Mouse (Mus musculus) mouse embryonic stem cell (cell line): ENCODE measurements around the gene Ctnnbip1.

ENCODE experiments used
- in situ Hi-C, 2 experiments: fragments of 300-500 bp; cut with MboI; formaldehyde crosslinking; loops; 1 replicate in 1 of 2; 3 replicates in 1 of 2; pipeline ENCODE4 v1.14.3; 2019 to 2020; ENCODE audit warnings: low sequenced_read_pairs in 2 of 2, low pct_unique_long_range_greater_than_20kb in 1 of 2, mixed read lengths in 1 of 2; ENCODE audit not compliant: unreplicated experiment in 1 of 2

Ctnnbip1 gene

DNA sequence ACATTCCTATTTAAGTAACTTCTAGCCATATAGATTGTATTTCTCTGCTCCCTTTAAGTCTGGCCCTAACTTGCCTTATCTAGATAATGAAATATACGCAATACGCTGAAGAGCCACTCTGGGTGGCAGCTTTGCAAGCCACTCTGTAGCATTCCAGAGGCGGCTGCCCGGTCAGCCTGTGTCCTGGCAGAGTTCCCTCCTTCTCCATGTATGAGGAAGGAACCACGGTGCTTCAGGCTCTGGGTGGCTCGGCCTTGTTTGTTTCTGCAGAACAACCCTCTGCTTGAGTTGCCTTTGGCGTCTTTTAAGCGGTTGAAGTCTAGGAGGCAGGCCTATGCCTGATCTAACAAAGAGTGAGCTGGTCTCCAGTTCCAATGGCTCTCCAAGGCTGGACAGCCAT is 54.8 kb downstream of the Ctnnbip1 start:
- in situ Hi-C loops, result no loop called here

DNA sequence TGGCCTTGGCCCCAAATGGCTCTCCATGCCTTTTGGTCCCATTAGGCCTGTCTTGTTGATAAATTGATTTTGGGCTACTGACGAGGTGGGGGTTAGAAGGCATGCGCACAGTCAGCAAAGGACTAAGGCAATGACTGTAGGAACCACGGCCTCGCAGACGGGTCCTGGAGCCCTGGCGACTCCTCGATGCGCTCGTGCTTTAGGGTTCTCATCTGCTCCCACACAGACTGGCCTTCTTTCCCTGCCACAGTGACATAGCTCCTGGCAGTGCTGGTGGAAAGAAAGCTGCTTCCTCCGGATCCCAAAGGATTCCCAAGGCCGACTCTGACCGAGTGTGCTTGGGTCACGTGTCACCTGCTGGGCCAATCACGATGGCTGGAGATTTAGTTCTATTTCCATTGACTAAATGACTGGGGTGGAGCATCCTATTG is 56.4 kb downstream of the Ctnnbip1 start:
- in situ Hi-C loops, result no loop called here

DNA sequence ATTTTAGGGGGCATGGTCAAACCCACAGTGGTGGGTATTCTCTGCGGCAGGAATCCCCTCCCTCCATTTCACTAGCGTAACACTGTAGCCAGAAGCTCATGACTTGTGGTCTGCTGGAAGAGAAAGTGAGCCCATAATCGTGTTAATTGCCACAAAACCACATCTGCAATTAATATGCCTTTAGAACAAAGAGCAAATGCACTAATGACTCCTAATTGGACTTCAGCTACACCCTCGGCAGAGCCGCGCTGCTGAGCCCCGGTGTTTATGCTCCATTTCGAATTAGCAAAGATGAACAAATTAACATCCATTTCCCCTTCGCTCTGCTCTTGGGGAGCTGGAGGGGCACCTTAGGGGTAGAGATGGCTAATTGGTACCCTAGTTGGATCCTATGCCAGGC is 58.0 kb downstream of the Ctnnbip1 start:
- in situ Hi-C loops, result no loop called here

DNA sequence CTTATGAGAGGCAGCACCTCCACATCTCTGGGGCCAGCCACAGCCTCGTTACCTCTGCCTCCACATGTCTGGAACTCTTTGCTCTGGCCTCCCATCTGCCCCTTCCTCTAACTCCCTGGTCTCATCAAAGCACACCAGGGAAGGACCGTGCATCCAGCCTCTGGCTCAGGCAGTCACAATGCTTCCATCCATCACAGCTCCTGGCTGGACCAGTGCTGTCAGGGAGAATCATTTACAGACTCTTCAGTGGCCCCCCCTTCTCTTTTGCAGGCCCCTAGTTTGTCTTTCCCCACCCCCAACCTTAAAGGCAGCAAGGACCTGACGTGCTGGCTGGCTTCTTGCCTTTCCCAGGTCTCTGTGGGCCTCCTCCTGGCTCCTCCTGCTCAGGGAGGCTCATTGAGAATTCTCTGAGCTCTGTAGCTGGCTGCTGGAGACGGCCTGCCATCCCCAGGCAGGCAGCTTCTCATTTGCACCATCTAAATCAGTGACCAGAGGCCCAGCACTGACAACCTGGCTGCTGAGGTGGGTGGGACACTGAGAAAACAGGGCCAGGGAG is 59.0 kb downstream of the Ctnnbip1 start:
- in situ Hi-C loops, result no loop called here

DNA sequence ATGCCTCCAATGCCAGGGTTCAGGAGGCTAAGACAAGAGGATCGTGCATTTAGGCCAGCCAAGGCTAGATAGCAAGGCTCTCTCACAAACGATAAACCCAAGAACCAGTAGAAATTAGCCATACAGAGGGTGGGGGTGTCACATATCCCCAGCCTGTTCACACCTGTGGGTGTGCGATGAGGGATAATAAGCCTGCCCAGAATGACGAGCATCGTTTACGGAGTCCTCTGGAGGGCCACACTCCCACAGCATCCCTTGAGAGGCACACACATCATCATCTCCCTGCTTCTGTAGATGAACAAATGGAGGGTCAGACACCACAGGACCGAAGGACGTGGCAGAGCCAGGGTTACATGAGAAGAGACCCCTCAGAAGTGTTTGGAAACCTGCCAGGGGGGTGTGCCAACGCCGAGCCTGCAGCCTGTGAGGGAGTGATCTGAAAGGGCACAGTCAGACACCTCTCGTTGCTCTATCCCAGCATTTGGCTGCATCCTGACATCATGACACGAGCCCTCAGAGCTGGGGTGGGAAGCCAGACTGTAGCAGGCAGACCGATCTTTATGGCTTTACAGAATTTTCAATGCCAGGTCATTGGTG is 60.1 kb downstream of the Ctnnbip1 start:
- in situ Hi-C loops, result no loop called here

DNA sequence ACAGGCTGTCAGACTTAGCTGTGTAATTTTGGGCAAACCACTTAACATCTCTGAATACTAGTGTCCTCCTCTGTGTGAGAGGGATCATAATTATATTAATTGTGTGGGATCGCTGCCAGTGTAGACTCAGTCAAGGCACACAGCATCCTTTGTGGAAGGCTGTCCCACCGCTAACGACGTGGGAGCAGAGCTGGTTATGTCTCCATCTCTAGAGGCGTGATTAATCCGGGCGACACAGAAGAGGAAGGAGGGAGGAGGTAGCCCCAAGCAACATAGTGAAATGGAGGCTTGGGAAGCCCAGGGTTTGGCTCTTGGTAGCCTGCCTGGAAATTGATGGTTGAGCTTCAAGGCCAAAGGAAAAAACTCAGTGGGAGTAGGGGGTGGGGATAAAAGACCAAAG is 60.8 kb downstream of the Ctnnbip1 start:
- in situ Hi-C loops, result no loop called here

DNA sequence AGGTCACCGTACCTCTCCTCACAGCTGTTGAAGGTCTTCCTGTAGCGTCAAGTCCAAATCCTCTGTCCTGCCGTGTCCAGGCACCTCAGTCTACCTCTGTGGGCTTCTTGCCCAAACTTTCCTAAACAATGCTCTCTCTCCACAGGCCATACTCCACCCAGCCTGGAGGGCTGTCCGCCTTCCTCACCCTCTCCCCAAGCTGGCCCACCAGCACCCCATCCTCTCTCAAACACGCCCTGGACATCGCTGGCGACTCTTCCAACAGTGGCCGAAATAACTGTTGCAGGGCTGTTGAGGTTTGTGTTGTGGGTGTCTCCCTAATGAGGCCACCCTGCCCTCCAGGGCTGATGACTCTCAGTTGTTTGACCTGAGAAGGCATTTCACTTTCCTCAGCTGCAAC is 67.2 kb downstream of the Ctnnbip1 start:
- in situ Hi-C loops, result no loop called here

DNA sequence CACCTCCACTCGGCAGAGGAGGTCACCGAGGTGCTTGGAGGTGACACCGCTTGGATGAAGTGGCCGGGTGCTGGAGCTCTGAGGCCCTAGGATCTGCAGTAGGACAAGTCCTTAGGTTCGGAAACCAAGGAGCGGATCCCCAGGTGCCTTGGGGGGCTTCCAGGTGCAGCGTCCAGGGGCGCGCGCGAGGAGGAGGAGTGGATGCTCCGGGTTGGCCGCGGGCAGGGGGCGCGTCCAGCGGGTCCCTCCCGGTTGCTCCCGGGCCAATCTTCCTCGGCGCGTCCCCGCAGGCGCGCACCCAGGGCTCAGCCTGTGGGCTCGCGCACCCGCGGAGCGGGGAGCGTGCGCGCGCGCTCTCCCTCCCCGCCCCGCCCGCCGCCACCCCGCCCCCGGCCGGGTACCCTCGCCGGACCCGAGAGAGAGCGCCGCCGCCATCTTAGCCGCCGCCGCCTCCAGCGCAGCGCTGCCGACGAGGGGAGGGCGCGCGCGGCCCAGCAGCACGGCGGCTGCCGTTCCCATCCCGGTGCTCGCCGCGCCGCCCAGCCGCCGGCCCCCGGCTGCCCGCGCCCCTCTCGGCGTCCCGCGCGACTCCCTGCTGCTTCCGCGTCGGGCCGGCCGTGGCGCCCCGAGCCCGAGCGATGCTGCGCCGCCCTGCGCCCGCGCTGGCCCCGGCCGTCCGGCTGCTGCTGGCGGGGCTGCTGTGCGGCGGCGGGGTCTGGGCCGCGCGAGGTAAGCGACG is 68.2 kb downstream of the Ctnnbip1 start, which contains the start of gene Clstn1:
Gene Clstn1 (plus strand): TSS at position 425 of the 739 bp plus-strand sequence.
- in situ Hi-C loops, result no loop called here

DNA sequence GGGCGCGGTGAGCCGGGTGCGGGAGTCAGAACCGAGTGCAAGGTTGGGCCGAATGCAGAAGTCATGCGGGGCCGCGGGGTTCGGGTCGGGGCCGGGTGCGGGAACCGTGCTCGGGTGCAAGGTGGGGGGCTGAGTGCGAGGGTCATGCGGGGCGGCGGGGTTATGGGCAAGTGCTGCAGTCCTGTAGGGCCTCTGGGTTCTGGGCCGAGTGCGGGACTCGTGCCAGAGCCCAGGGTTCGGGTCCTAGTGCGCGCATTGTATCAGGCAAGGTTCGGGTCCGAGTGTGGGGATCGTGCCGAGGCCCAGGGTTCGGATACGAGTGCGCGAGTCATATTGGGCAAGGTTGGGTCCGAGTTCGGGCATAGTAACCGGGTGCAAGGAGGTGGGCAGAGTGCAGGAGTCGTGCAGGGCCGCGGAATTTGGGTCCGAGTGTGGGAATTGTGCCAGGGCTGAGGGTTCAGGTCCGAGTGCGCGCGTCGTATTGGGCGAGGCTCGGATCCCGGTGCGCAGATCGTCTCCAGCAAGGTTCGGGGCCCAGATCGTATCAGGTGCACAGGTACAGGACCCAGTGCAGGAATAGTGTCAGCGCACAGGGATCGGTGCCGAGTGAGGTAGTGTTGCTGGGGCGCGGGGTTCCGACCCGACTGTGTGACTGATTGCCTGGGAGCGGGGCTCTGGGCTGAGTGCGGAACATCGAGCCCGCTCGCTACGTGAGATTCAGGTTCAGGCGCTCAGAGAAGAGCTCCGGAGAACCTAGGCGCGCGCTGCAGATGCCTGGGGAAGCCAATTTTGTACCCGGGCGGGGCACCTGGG is 69.0 kb downstream of the Ctnnbip1 start:
- in situ Hi-C loops, result no loop called here

DNA sequence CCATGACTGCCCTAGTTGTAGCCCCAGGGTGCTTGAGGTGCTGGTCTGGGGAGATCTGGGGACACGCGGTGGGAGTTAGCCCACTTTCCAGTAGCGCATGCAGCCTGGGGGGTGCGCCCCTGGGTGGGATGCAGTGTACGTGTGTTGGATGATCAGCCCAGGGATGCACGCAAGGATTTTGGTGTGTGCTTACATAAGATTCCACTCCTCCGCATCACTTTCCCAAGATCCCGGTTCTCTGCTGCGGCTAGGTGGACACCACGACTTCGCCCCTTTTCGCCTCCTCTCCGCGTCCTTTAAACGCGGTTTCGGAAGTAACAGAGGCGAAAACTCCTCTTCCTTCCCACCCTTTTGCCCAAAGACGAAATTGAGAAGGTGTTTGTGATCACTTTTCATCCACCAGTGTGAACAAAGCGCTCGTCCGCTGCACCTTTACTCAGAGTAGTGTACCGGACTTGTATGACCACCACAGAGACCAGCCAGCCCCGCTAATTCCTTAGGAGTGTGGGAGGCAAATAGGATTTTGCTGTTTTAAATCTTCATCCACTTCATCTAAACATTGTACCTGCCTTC is 69.6 kb downstream of the Ctnnbip1 start:
- in situ Hi-C loops, result no loop called here

DNA sequence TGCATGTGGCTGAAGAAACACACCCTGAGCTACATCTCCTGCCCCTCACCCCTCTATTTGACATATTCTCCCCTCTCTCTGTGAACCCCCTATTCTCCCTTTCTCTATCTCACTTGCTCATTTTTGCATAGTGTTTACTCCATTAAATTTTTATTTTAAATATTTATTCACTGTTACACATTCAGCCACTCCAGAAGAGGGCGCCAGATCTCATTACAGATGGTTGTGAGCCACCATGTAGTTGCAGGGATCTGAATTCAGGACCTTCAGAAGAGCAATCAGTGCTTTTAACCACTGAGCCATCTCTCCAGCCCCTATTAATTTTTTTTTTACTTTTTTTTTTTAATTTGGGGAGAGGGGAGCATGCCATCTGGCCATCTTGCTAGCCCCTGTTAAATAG is 72.2 kb downstream of the Ctnnbip1 start:
- in situ Hi-C loops, result loop anchor here in 1 of 2 experiments (5.0 kb wide), 1 partner anchor 43 kb away; no protein-coding TSS in a partner anchor

DNA sequence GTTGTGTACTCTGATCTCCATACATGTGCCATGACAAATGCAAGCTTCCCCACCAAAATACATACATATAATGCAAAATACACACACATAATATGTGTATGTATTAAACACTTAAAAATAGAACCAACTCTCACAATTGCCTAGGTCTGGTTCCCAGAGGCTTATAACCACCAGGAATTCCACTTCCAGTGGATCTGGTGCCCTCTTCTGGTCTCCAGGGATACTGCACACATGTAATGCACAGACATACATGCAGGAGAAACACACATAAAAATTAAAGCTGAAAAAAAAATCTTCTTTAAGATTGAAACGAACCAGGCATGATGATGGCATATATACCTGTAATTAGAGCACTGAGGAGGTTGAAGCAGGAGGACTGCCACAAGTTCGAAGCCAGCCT is 73.5 kb downstream of the Ctnnbip1 start:
- in situ Hi-C loops, result loop anchor here in 1 of 2 experiments (5.0 kb wide), 1 partner anchor 44 kb away; no protein-coding TSS in a partner anchor

DNA sequence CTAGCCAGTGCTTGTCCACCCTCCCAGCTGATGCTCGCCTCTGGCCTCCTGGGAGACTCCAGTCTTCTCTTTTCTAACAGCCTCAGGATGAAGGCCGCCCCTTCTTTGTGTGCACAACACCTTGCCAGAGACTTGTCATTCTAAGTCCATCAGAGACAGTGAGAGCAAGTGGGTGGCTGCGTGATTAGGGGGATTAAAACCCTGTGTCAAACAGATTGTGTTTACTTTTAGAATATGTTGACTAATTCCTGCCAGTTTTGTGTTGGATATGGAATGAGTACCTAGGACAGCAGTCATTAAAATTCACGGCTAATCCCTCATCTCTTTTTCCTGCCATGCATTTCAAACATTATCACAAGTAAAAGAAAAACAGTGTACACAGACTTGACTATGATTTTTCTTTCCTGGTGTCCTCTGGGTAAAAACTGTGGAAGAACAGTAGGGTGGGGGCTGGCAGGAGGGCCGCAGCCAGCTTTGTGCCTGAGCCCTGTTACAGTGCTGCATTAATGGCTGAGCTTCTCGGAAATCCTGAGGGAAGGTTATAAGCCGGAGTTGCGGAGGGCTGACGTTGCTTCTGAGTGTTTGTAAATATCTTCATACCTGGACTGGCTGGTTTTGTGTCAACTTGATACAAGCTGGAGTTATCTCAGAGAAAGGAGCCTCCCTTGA is 77.0 kb downstream of the Ctnnbip1 start:
- in situ Hi-C loops, result loop anchor here in 1 of 2 experiments (5.0 kb wide), 1 partner anchor 48 kb away; no protein-coding TSS in a partner anchor

DNA sequence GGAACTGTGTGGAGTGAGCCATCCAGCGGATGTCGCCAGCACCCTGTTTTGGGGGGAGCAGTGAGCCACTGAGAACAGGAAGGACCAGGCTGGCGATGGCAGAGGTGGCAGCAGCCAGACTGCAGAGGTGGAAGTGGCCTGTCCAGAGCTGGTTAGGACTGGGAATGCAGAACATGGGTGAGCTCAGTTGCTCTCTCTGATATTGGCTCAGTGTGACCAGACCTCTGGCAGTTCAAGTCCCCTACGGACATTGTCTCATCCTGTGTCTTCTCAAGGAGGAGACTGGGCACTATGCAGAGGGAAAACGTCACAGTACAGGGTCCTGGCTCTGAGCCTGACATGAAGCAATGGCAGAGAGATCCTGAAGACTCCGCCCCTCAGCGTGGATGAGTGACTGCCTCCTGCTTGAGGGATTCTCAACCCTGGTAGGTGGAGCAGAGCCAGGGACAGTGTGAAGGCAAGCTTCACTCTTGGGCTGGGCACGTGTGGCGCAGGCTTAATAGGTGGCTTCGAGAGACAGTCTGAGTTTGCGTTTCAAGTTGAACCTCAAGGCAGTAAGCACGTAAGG is 79.7 kb downstream of the Ctnnbip1 start:
- in situ Hi-C loops, result no loop called here

DNA sequence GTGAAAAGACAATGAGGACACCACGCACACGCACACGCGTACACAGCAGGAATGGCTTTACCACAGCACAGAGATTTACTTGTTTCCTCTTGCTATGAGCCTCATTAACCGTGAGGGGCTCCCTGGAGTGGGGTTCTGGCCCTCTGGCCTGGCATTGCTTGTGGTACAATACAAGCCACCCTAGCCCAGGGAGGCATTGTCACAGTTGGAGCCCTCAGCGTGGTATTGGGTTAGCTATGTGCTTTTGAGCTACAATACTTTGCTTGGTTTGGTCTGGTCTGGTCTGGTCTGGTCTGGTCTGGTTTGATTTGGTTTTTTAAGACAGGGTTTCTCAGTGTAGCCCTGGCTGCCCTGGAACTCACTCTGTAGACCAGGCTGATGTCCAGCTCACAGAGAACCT is 81.5 kb downstream of the Ctnnbip1 start:
- in situ Hi-C loops, result no loop called here

DNA sequence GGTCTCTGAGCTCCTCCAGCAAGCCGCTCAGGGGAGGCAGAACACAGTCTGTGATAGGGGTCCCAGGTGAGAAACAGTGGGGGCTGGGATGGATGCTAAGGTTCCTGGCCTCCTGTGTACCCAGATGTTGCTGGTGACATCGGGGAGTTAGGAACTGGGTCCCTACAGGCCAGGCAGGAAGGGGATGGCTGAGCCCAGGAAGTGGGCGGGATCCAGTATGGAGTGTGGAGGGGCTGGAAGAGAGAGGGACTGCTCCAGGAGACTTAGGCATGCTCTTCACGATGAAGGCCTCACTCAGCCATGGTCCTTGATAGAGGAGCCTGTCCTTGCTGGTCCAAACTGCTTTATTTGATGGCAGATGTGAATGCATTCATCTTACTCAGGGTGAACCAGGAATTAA is 82.1 kb downstream of the Ctnnbip1 start:
- in situ Hi-C loops, result no loop called here

DNA sequence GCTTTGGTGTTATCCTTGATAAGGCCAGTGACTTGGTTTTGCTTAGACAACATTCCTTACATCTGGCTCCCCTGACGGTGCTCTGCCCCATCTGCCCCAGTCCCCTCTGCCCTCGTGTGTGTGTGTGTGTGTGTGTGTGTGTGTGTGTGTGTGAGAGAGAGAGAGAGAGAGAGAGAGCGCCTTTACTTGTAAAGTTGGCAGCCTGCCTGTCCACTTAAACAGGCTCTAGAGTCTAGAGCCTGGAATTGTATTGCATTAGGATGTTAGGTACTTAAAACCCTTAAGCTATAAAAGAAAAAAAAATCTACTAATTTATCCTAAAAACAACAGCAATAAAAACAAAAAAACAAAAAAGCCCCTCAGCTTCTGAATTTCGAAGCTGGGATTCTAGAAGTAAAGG is 83.4 kb downstream of the Ctnnbip1 start:
- in situ Hi-C loops, result no loop called here

DNA sequence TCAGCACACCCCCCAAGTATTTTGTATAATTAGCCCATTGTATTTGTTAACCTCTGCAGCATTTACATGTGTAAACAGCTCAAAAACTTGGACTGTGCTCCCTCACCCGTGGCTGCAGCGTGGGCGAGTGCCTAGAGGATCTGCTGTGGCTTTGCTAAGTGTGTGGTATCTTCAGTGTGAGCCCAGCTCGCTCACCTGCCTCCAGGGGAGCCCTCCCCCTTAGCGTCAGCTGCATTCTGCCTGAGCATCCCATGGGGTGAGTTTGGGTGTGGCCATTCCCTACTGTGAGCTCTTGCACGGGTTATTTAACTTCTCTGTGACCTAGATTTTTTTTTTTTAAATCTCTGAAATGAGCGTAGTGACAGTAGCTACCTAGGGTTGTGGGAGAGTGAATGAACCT is 84.2 kb downstream of the Ctnnbip1 start:
- in situ Hi-C loops, result no loop called here
